Comparison of ENCODE assay signal across 18 mouse cellular contexts in genomic region chr3:104609690-104610380, GRCm38 (mm10). TPM values are rescaled to one million over a fixed set of nuclear protein-coding genes. Genes with fewer than 3 reads are reported as not detected.
DNase-seq lines count a peak whose midpoint lies in the region; TF ChIP-seq lines count a peak whose summit lies in the region.
"Had no signal": no experiment of that assay in that cellular context is flagged by ENCODE, and none has a peak within 500 bp of the region (broad histone marks: within the 10 kb centered on the region; RNA-seq: fewer than 3 reads in every experiment).

No protein-coding gene starts in this region.

- H3K79me2 ChIP-seq in heart, adult 2 months (replicated peaks; ENCODE audit: control insufficient read depth, insufficient read depth, low read length) = no peaks in the 10 kb centered on the region

- no peak overlapping the region for H3K4me3 ChIP-seq in heart, adult 2 months
- H3K4me3 ChIP-seq: embryonic facial prominence, embryonic 13.5 days; left cerebral cortex, adult 2 months; liver, embryonic 13.5 days; megakaryocyte, embryonic 14.5 days; neural tube, embryonic 13.5 days had no signal

- no peak for TF ChIP-seq EP300 in heart, adult 2 months (IDR thresholded peaks at IDR 0.05; ENCODE audit: insufficient read depth, low read depth, low read length)

- no peaks in the 10 kb centered on the region for H3K27me3 ChIP-seq in heart, adult 2 months (ENCODE audit: control insufficient read depth, insufficient read depth, low read length)
- H3K27me3 ChIP-seq: CH12.LX; embryonic facial prominence, embryonic 13.5 days; neural tube, embryonic 13.5 days had no signal

- intact Hi-C loops in heart, adult 2 months (cut with DNase I) = no loop called here

- no peaks in the 10 kb centered on the region; the same call in 1 of the 2 replicates for H3K36me3 ChIP-seq in heart, adult 2 months (ENCODE audit: control insufficient read depth, insufficient read depth, low read length)
- H3K36me3 ChIP-seq: embryonic facial prominence, embryonic 13.5 days; liver, embryonic 13.5 days; neural tube, embryonic 13.5 days had no signal

- peak in 1 of 2 experiments; percentile 39 for DNase-seq in heart, adult 2 months
- DNase-seq in heart, postnatal 4 days = no peak
- peak; percentile 53 for DNase-seq in 3T3-L1 (ENCODE audit: low read depth, low spot score)
- peak; percentile 45 for DNase-seq in Muller cell, postnatal 12 days (ENCODE audit: inconsistent ontology term)
- DNase-seq in brain, adult 2 months (ENCODE audit: low read depth, low spot score) = peak; percentile 11
- no peak for DNase-seq in urinary bladder, adult 2 months (ENCODE audit: low spot score)
- no peak for DNase-seq in c-Kit-positive CD71-positive TER-119-positive erythroid progenitor cells, embryonic 14.5 days (ENCODE audit: low spot score)
- DNase-seq in right cerebral cortex, adult 2 months (ENCODE audit: low spot score in 2 of 2) = no peak
- DNase-seq: cerebellum, adult 11 months; cerebellum, postnatal 36 days; gastrocnemius, postnatal 10 days; liver, embryonic 13.5 days; right cerebral cortex, postnatal 4 days had no signal

- WGBS in heart, adult 2 months = 39% methylated on average over 8 of the region's 8 CpGs

- peak overlapping the region; percentile 28 for H3K27ac ChIP-seq in heart, adult 2 months
- H3K27ac ChIP-seq: embryonic facial prominence, embryonic 13.5 days; left cerebral cortex, adult 2 months; liver, embryonic 13.5 days; neural tube, embryonic 13.5 days had no signal

- H3K4me1 ChIP-seq in heart, adult 2 months (ENCODE audit: control insufficient read depth, insufficient read depth, low read length) = peaks cover 5% of the 10 kb centered on the region; the same call in 1 of the 2 replicates
- H3K4me1 ChIP-seq: embryonic facial prominence, embryonic 13.5 days; megakaryocyte, embryonic 14.5 days; neural tube, embryonic 13.5 days had no signal

- no peak overlapping the region for H3K9ac ChIP-seq in heart, adult 2 months (ENCODE audit: low read depth, low read length)
- H3K9ac ChIP-seq: embryonic facial prominence, embryonic 13.5 days; liver, embryonic 13.5 days; neural tube, embryonic 13.5 days had no signal

- TF ChIP-seq POLR2A in heart, adult 2 months (IDR thresholded peaks at IDR 0.05; ENCODE audit: insufficient read depth, low read depth, low read length) = no peak

- no peak for TF ChIP-seq CTCF in heart, adult 2 months (IDR thresholded peaks at IDR 0.05)

RNA-seq across cellular contexts. Expression of gene Slc16a1, which starts 28.6 kb away (rescaled TPM):
- 100 to 1,000 TPM; 157 to 177 TPM for total RNA-seq in heart, adult 2 months (2021)
- polyA plus RNA-seq in heart, adult 2 months (2012; rRNA removed) = 91.9 and 179 TPM in 2 replicates
- total RNA-seq in heart, postnatal 4 days (2021) = 100 to 1,000 TPM; 178 to 191 TPM
- 24.7 and 25.4 TPM in 2 replicates for polyA plus RNA-seq in urinary bladder, adult 2 months (2012; rRNA removed)

Comparison
In these comparisons a context has a peak if more than half of its experiments do, and no peak if none do; other contexts are left out.
1. DNase-seq: peak in 3T3-L1 (single experiment), Muller cell, postnatal 12 days (single experiment) and brain, adult 2 months (single experiment); none in heart, postnatal 4 days (single experiment), urinary bladder, adult 2 months (single experiment), c-Kit-positive CD71-positive TER-119-positive erythroid progenitor cells, embryonic 14.5 days (single experiment) and right cerebral cortex, adult 2 months (0 of 2).